Mouse (Mus musculus) embryonic fibroblast, embryonic 13.5 days (primary cell): ENCODE data around the gene Ift27.

ENCODE experiments used
- CTCF ChIP-seq: IDR thresholded peaks from 2 replicates; pipeline ENCODE4 v1.5.1; 2011; ENCODE audit warnings: mild to moderate bottlenecking, control low read depth, low read length, moderate library complexity, borderline replicate concordance; ENCODE audit not compliant: insufficient read depth
- POLR2A ChIP-seq: IDR thresholded peaks from 2 replicates; pipeline ENCODE4 v1.6.1; 2011; ENCODE audit warnings: low read depth, mild to moderate bottlenecking, control low read depth, low read length, moderate library complexity

GRCm38 (mm10) chr15:78140226-78140625, 33.7 kb downstream of the Ift27 start:
- no peak for TF ChIP-seq POLR2A
- TF ChIP-seq CTCF: no peak
